Mouse (Mus musculus) heart, embryonic 14.5 days (tissue): ENCODE measurements around the gene Synj1. TPM values are rescaled to one million over a fixed set of nuclear protein-coding genes. Genes with fewer than 3 reads are reported as not detected.

Source experiments
- microRNA-seq: library from miRNA; unstranded; fragments of <30 nt; microRNA quantifications from one replicate; pipeline ENCODE4, GENCODE M21; 2016
- polyA plus RNA-seq: library from polyadenylated mRNA; unstranded; fragments of >200 nt; fragmentation: Nextera tagmentation; extraction: Ambion mirVana; gene quantifications from 2 replicates; pipeline ENCODE4 v1.2.1, GENCODE M21; 2014

The Synj1 gene
- polyA plus RNA-seq, 1 experiment from 2014 or later = 16.5 TPM

Small RNAs within 50 kb of the gene (microRNA-seq; reads per million reads assigned to microRNA genes)
- not detected for gene Gm22933

Other genes with a start within 250 kb of the Synj1 start
- gene Urb1, start 200.9 kb downstream of the Synj1 start, polyA plus RNA-seq = 7.2 and 7.6 TPM in 2 replicates
- 3.0 and 3.3 TPM in 2 replicates for gene Eva1c, start 184.6 kb downstream of the Synj1 start, polyA plus RNA-seq
- 35.6 and 36.6 TPM in 2 replicates for gene Cfap298, start 76.2 kb downstream of the Synj1 start, polyA plus RNA-seq
- gene Paxbp1, start 33.2 kb upstream of the Synj1 start, polyA plus RNA-seq = 42.7 and 45.1 TPM in 2 replicates
- gene 4932438H23Rik, start 83.8 kb upstream of the Synj1 start, polyA plus RNA-seq = 0.18 and 0.19 TPM in 2 replicates
- not detected in 2 replicates for gene Olig2, start 214.1 kb upstream of the Synj1 start, polyA plus RNA-seq